Mouse (Mus musculus): ENCODE measurements around the gene Alg14. TPM values are rescaled to one million over a fixed set of nuclear protein-coding genes. Genes with fewer than 3 reads are reported as not detected.
A peak's percentile ranks its signal among the peaks of the same experiment; 100 is the strongest.

Alg14 gene
- polyA plus RNA-seq, 1 experiment from 2014 or later: 14.2 TPM

DNA sequence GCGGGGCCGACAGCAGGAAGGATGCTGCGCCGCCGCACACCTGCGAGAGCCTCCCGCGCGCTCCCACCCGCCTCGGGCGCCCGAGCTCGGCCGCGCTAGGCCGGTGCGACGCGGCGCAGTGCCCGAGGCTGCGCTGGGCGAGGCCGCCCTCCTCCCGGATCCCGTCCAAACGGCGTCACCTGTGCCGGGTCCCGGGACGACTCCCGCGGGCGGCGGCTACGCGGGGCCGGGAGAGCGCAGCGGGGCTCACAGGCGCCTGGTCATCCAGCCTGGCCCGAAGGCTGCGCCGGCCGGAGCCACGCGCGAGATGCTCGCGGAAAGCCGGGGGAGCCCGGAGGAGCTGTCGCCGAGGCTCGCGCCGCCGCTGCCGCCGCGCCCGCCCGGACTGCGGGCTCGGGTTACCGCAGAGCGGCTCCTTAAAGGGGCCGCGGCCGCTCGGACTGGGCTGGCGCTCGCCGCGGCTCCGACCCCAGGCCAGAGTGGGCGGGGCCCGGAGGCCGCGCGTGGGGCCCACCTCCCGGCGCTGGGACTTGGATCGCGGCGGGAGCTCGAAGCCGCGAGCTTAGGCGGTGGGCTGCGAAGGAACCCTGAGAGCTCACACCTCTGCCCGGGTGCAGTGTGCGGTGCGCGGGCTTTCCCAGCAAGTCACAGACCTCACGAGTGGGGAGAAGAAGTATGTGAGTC is 28.9 kb upstream of the Alg14 start:
- under 1% methylated on average over 86 of the region's 97 CpGs for WGBS (ENCODE audit: missing documents)

DNA sequence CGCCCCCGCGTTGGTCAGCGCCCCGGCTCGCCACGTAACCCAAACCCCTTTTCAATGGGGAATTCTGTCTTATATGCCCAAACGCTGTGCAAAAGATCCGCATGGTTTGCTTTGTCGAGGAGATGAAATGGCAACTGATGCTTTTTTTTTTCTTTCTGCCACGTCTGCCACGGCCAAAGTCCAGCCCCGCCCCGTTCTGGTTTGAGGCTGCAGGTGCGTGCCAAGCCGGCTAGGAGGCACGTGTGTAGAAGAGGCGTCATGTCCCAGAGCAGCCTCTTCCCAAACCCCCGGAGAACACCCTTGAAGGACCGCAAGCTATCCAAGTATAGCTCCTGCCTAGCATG is 28.4 kb upstream of the Alg14 start:
- H3K36me3 ChIP-seq (ENCODE audit: inconsistent target): no peaks in the 10 kb centered on the region
- no peak overlapping the region for H3K4me3 ChIP-seq (ENCODE audit: inconsistent target)
- H3K27ac ChIP-seq: no peak overlapping the region
- 5% methylated on average over 20 of the region's 20 CpGs for WGBS (ENCODE audit: missing documents)
- no peaks in the 10 kb centered on the region for H3K79me2 ChIP-seq (ENCODE audit: inconsistent target)

More for the DNA sequence above, 28.9 kb upstream of the Alg14 start:
- H3K27ac ChIP-seq: no peak overlapping the region
- H3K4me3 ChIP-seq (ENCODE audit: inconsistent target): no peak overlapping the region
- H3K36me3 ChIP-seq (ENCODE audit: inconsistent target): no peaks in the 10 kb centered on the region
- no peaks in the 10 kb centered on the region for H3K79me2 ChIP-seq (ENCODE audit: inconsistent target)

DNA sequence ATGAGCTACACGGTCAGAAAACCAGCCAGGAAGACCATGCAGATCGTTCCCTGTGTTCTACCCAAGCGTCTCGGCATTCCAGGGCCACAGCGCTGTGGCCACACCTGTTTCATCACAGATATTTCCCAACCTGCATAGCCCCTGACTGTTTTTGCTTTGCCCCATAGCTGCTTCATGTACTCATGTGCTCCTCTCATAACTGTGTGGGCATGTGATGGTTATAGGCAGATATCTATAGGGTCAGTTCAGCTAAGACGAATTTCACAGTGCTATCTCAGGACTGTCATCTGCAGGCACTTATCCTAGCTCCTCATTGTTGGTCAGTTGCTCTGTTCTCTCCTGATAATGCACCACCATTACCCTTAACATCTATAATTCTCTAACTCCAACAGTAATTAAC is 27.3 kb upstream of the Alg14 start:
- Histone ChIP-seq H3K36me3 (ENCODE audit: inconsistent target) (no peaks in the 10 kb centered on the region), H3K27ac (no peak overlapping the region), H3K79me2 (ENCODE audit: inconsistent target) (no peaks in the 10 kb centered on the region), H3K4me3 (ENCODE audit: inconsistent target) (no peak overlapping the region)
- WGBS (ENCODE audit: missing documents): 77% methylated on average over 6 of the region's 6 CpGs

DNA sequence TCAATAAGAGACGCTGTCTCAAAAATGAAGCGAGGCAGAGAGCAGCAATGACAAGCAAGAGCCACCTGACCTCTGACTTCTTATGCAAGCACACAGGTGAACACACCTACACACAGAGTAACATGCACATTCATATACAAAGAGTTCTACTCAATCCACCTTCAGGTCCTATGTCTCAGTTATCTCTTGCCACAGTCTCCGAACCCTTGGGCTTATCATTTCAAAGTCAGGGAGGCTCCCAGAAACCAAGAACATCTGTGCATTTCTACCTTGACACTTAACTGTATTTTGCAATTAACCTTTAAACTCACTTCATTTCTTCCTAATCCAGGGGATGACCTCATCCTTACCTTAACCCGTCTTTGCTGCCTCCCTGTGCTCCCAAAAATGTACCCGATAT is 24.3 kb upstream of the Alg14 start:
- no peaks in the 10 kb centered on the region for H3K79me2 ChIP-seq (ENCODE audit: inconsistent target)
- no peak overlapping the region for H3K4me3 ChIP-seq (ENCODE audit: inconsistent target)
- 87% methylated on average over 5 of the region's 5 CpGs for WGBS (ENCODE audit: missing documents)
- H3K36me3 ChIP-seq (ENCODE audit: inconsistent target): no peaks in the 10 kb centered on the region
- no peak overlapping the region for H3K27ac ChIP-seq

DNA sequence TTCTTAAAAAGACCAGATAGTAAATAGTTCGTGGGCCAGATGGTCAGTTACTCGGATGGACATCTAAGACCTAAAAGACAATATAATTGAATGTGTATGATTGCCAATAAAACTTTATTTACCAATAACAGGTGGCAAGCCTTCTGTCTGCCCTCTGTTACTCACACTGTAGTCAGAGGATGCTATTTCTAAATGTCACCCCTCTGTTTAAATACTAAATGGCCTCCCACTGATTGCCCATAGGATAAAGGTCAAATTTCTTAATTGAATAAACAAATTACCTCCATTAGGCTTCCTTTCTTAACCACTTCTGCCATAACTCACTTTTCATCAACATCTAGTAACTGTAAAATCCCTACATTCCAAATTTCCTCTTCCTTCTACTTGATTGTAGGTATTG is 19.0 kb upstream of the Alg14 start:
- H3K27ac ChIP-seq: no peak overlapping the region
- 79% methylated on average over 2 of the region's 2 CpGs for WGBS (ENCODE audit: missing documents)
- no peak overlapping the region for H3K4me3 ChIP-seq (ENCODE audit: inconsistent target)
- H3K36me3 ChIP-seq (ENCODE audit: inconsistent target): no peaks in the 10 kb centered on the region
- no peaks in the 10 kb centered on the region for H3K79me2 ChIP-seq (ENCODE audit: inconsistent target)

DNA sequence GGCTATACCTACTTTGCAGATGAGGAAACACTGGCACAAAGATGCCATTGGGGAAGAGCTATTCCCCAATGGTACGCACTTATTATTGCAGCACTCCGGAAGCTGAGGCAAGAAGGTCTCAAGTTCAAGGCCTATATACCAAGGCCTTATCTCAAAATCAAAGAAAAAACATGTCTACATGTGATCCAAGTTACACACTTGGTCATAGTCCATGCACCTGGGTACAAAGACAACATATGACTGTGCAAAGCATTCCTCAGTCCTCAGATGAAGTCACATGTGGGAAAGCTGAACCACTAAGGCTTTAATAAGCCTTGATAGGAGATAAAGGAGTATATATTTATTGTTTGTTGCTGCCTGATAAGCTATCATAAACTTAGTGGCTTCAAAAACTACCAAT is 17.6 kb upstream of the Alg14 start:
- 100% methylated on average over 2 of the region's 2 CpGs for WGBS (ENCODE audit: missing documents)

DNA sequence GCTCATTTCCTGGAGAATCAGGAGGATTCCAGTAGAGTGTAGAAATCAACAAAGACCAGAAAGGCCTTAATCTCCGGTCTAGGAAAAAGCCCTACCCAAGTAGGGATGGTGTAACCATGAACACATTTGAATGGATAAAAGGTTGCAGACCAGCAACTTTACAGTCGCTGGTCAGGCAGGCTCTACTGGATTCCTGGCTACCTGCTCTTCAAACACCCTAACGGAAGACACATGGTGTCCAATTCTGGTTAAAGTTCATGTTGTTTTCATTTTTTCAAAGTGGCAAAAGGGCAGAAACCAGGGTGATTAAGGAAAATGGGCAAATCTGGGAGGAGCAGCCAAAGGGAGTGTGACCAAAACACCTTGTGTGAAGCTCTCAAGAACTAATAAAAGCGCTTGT is 14.6 kb upstream of the Alg14 start:
- Histone ChIP-seq H3K36me3 (ENCODE audit: inconsistent target) (no peaks in the 10 kb centered on the region), H3K4me3 (ENCODE audit: inconsistent target) (no peak overlapping the region), H3K27ac (no peak overlapping the region), H3K79me2 (ENCODE audit: inconsistent target) (no peaks in the 10 kb centered on the region)
- WGBS (ENCODE audit: missing documents): 86% methylated on average over 4 of the region's 4 CpGs

More for the DNA sequence above, 17.6 kb upstream of the Alg14 start:
- H3K79me2 ChIP-seq (ENCODE audit: inconsistent target): no peaks in the 10 kb centered on the region
- no peak overlapping the region for H3K27ac ChIP-seq
- no peaks in the 10 kb centered on the region for H3K36me3 ChIP-seq (ENCODE audit: inconsistent target)
- H3K4me3 ChIP-seq (ENCODE audit: inconsistent target): no peak overlapping the region

DNA sequence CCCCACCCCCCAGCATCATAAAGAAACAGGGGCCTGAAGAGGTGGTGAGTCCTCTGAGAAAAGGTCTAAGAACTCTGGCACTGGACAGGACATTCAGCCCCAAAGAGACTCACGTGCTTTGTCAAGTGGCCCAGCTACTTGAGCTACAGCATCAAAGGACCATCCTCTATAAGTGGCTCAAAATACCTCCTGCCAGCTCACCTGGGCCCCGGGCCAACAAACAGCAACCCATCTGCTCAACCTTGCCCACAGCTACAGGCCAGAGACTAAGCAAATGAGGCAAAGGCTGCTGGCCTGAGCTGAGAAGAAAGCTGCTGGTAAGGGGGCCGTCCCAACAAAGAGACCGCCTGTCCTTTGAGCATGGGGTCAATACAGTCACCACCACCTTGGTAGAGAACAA is 14.0 kb upstream of the Alg14 start:
- H3K4me3 ChIP-seq (ENCODE audit: inconsistent target): no peak overlapping the region
- no peak overlapping the region for H3K27ac ChIP-seq
- H3K36me3 ChIP-seq (ENCODE audit: inconsistent target): no peaks in the 10 kb centered on the region
- H3K79me2 ChIP-seq (ENCODE audit: inconsistent target): no peaks in the 10 kb centered on the region
- 98% methylated on average over 4 of the region's 4 CpGs for WGBS (ENCODE audit: missing documents)

DNA sequence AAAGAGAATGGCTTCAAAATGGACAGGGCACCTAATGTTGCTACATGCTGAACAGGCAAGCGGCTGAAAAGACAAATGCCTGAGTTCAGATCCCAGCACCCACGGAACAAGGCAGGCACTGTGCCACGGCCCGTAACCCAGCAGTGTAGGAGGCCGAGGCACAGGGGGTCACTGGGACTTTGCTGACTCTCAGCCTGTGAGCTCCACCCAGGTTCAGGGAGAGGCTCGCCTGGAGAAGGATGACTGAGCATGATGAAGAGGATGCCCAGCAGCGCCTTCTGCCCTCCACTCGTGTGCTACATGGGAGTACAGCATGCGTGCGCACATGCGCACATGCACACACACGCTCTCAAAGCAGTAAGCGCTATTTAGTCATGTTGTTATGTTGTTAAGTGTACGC is 11.9 kb upstream of the Alg14 start:
- 88% methylated on average over 14 of the region's 14 CpGs for WGBS (ENCODE audit: missing documents)
- H3K4me3 ChIP-seq (ENCODE audit: inconsistent target): no peak overlapping the region
- H3K36me3 ChIP-seq (ENCODE audit: inconsistent target): no peaks in the 10 kb centered on the region
- H3K79me2 ChIP-seq (ENCODE audit: inconsistent target): no peaks in the 10 kb centered on the region
- H3K27ac ChIP-seq: no peak overlapping the region

DNA sequence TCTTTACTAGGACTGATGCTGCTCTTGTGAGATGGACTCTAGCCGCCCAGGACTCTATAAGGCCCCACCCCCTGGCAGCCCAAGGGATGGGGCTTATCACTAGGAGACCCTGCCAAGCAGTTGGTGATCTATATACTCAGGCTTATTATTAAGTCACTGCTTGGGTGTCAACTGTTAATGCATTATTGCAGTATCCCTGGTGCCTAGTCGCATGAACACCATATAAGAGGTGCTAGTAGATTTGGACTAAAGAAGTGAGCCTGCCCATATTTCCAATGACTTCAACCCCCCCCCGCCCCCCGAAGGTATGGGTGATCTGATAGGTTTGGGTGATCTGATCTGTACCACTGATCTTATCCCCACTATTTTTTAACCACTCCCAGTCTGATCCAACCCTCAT is 8.6 kb upstream of the Alg14 start, which contains the start of gene Tmem56:
Gene Tmem56 (minus strand): TSS at position 101 of the 400 bp plus-strand sequence.
- Histone ChIP-seq H3K79me2 (ENCODE audit: inconsistent target) (no peaks in the 10 kb centered on the region), H3K27ac (no peak within 1 kb of the TSS), H3K4me3 (ENCODE audit: inconsistent target) (no peak within 1 kb of the TSS), H3K36me3 (ENCODE audit: inconsistent target) (no peaks in the 10 kb centered on the region)
- WGBS (ENCODE audit: missing documents): 78% methylated on average over 4 of the region's 4 CpGs

DNA sequence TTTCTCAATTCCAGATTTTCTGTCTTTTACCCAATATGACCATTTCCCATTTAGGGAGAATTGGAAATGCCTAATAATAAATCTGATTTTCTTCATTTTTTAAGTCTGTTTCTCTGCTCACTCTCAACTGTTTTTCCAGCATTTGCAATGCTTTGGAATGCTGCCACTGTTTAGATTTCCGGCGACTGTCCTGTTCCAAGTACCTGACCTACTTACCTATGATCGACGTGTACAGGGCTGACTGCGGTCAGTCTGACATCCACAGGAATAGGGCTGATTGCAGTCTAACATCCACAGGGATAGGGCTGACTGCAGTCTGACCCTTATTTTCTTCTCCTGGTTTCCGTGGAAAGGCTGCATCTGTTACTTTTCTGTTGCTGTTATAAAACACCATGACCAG is 6.4 kb upstream of the Alg14 start:
- Histone ChIP-seq H3K36me3 (ENCODE audit: inconsistent target) (no peaks in the 10 kb centered on the region), H3K27ac (no peak overlapping the region), H3K79me2 (ENCODE audit: inconsistent target) (no peaks in the 10 kb centered on the region), H3K4me3 (ENCODE audit: inconsistent target) (no peak overlapping the region)
- 93% methylated on average over 6 of the region's 6 CpGs for WGBS (ENCODE audit: missing documents)

DNA sequence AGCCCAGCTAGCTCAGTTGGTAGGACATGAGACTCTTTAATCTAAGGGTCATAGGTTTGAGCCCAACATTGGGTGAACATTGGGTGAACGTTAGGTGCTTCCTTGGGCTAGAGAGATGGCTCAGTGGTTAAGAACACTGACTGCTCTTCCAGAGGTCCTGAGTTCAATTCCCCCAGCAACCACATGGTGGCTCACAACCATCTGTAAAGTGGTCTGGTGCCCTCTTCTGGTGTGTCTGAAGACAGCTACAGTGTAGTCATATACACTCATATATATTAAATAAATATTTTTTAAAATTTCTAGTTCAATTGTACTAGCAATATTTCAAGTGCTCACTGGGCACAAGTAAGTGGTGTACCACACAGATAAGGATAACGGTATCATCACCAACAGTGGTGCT is 4.4 kb upstream of the Alg14 start:
- 94% methylated on average over 2 of the region's 2 CpGs for WGBS (ENCODE audit: missing documents)

DNA sequence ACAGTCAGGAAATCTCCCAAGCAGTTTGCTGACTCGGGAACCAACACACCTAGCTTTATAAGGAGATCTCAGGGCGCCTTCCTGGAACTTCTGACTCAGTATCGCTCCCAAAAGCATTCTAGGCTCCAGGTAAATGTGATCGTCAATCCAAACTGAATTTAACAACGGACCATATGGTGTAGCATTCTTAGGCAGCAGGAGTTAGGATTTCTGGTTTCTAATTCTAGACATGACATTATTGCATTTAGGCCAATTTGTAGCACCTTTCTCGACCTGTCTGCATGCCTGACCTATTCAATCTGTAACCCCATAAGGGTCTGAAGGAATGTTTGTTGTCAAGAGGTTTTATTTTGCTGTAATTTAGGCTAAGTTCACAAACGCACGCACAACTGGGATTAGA is 892 bp upstream of the Alg14 start:
- no peaks in the 10 kb centered on the region for H3K79me2 ChIP-seq (ENCODE audit: inconsistent target)
- H3K27ac ChIP-seq: peak overlapping the region; percentile 90; the same call in 1 of the 2 replicates
- no peaks in the 10 kb centered on the region for H3K36me3 ChIP-seq (ENCODE audit: inconsistent target)
- WGBS (ENCODE audit: missing documents): 92% methylated on average over 8 of the region's 8 CpGs
- peak overlapping the region; percentile 65 for H3K4me3 ChIP-seq (ENCODE audit: inconsistent target)

More for the DNA sequence above, 4.4 kb upstream of the Alg14 start:
- H3K27ac ChIP-seq: no peak overlapping the region
- H3K4me3 ChIP-seq (ENCODE audit: inconsistent target): no peak overlapping the region
- H3K36me3 ChIP-seq (ENCODE audit: inconsistent target): no peaks in the 10 kb centered on the region
- no peaks in the 10 kb centered on the region for H3K79me2 ChIP-seq (ENCODE audit: inconsistent target)

DNA sequence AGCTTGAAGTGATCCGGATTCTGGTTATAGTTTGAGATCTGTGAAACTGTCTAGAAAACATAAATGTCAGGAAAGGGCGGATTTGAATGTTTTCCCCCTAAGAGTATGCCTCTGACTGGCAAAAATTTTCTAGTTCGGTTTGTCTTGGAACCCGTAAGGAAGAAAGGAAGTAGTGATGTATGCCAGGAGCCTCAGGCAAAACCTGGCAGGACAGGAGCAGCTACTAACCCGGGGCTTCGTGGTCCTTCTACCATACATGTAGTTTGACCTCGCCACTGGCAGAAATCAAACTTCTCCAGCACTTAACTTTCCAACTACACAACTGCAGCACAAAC is 381 bp upstream of the Alg14 start:
- Histone ChIP-seq H3K4me3 (ENCODE audit: inconsistent target) (peak overlapping the region; percentile 65), H3K79me2 (ENCODE audit: inconsistent target) (no peaks in the 10 kb centered on the region), H3K27ac (peak overlapping the region; percentile 90), H3K36me3 (ENCODE audit: inconsistent target) (no peaks in the 10 kb centered on the region)
- 7% methylated on average over 7 of the region's 7 CpGs for WGBS (ENCODE audit: missing documents)

DNA sequence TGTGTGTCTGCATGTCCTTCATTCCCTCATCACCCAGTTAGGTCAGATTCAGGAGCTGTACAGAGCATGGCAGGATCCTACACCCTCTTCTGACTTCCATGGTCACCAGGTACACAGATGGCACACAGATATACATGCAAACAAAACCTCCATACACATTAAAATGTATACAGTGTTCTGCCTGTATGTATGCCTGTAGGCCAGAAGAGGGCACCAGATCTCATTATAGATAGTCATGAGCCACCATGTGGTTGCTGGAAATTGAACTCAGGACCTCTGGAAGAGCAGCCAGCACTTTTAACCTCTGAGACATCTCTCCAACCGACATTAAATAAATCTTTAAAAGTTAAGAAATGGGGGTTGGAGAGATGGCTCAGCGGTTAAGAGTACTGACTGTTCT is 2.6 kb downstream of the Alg14 start:
- Histone ChIP-seq H3K4me3 (ENCODE audit: inconsistent target) (no peak overlapping the region), H3K79me2 (ENCODE audit: inconsistent target) (no peaks in the 10 kb centered on the region), H3K36me3 (ENCODE audit: inconsistent target) (no peaks in the 10 kb centered on the region), H3K27ac (no peak overlapping the region)
- WGBS (ENCODE audit: missing documents): 88% methylated on average over 2 of the region's 2 CpGs

DNA sequence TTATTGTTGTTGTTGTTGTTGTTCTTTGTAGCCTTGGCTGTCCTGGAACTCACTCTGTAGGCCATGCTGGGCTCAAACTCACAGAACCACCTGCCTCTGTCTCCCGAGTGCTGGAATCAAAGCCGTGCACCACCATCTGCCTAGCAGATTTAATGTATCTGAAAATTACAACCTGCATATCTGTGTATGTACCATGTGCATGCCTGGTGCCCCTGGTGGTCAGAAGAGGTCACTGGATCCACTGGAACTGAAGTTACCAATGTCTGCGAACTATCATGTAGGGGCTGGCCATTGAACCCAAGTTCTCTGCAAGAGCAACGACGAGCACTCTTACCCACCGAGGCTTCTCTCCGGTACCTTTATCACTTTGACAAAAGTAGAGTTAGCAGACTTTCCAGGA is 15.1 kb downstream of the Alg14 start:
- whole genome bisulfite sequencing (ENCODE audit: missing documents): 92% methylated on average over 7 of the region's 7 CpGs
- Histone ChIP-seq H3K27ac (no peak overlapping the region), H3K36me3 (ENCODE audit: inconsistent target) (no peaks in the 10 kb centered on the region)

More for the DNA sequence above, 15.1 kb downstream of the Alg14 start:
- Histone ChIP-seq H3K4me3 (ENCODE audit: inconsistent target) (no peak overlapping the region), H3K79me2 (ENCODE audit: inconsistent target) (no peaks in the 10 kb centered on the region)

All from macrophage (primary cell).